Mouse (Mus musculus) layer of hippocampus, postnatal 10 days (tissue): ENCODE data around the gene E2f1. TPM values are rescaled to one million over a fixed set of nuclear protein-coding genes. Genes with fewer than 3 reads are reported as not detected.

ENCODE experiments used
- DNase-seq, 2 experiments: peaks; one replicate each; pipeline ENCODE4 v3.0.0; 2021; ENCODE audit warnings: low spot score in 2 of 2
- total RNA-seq, 2 experiments: library from RNA; stranded (reverse); gene quantifications; 2 replicates each; pipeline ENCODE4 v1.2.3; 2021

Gene E2f1
- total RNA-seq, 2 experiments from 2014 or later: 8.8 to 10.5 TPM

DNA sequence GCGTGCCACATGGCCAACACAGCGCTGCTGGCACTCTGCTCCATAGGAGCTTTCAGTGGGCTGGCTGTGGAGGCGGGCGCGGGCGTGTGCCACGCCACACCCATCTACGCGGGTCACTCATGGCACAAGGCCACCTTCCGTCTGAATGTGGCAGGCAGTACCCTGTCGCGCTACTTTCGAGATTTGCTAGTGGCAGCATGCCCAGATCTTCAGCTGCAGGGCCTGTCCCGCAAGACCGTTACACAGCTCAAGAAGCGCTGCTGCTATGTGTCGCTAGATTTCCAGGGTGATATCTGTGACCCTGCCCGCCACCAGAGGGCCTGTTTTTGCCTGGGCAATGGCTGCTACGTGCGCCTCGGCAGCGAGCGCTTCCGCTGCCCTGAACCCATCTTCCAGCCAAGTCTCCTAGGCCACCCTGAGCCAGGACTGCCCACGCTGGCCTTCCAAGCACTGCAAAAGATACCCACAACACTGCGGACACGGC, 17.2 kb downstream of the E2f1 start:
- DNase-seq: peak; percentile 76 to 79

DNA sequence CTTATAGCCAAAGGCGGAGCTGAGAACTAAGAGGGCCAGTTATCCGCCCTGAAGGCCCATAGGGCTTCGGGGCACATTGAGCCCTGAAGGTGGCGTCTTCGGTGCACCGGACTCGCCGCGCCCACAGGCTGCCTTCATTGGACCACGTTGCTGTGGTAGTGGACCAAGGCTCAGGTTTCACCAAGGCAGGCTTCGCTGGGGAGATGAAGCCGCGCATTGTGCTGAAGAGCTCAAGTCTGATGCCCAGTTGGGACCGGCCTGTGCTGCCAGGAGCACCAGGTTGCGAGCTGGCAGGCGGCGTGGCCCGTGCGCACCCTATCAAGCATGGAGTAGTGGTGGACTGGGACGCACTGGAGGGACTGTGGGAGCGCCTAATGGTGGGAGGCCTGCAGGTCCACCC, 17.8 kb downstream of the E2f1 start:
- DNase-seq: peak; percentile 45 to 50

- no peak for DNase-seq
These were observed 18.2 kb downstream of the E2f1 start, which contains the start of gene Actl10 for GRCm38 (mm10) chr2:154551476-154551875. TSS of gene Actl10 (plus strand) at chr2:154551776.

DNA sequence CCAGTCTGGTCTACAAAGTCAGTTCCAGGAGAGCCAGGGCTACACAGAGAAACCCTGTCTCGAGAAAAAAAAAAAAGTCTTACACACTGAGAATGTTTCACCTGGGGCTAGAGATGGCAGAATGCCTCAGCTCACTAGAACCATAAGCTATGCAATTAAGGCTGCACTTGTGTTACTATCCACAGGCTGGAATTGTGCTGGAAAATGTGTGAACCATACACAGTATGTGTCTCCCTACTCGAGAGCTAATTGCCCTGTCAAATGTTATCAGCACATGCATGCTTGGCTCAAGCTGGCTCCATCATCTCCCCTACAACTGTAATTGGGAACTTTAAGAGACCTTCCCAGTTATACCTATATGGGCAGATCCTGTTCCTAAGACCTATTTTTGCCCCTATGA, 18.8 kb downstream of the E2f1 start:
- no peak for DNase-seq

DNA sequence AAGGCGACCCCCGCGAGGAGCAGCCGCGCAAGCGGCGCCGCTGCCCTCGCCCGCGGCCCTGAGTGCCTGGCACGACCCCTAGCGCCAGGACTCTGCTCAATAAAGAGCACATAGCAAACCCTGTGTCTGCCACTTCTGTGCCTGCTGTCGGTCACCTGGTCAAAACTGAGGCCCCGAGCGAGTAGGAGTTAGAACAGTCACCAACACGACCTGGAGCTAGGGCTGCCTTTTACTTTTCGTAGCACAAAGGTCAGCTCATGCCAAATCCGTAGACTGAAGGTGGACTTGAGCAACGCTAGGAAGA, 19.9 kb downstream of the E2f1 start:
- no peak for DNase-seq

- DNase-seq: peak; percentile 64 to 72
These were observed 20.4 kb downstream of the E2f1 start for GRCm38 (mm10) chr2:154549127-154549885.

DNA sequence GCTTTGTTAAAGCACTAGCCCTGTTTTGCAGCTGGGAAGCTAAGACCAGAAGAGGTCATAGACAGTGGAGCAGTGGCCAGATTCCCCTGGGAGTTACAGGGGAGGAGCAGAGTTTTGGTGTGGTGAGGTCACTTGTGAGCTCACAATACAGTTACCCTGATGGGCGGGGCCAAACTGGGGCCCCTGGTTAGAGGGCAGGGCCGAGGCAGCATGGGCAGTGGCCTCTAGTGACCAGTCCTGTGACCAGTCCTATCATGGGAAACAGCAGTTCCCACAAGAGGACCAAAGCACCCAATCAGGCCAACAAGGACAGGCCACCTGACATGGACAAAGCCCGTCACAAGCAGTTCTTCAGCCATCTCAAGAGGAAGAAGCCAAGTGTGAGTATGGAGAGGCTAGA, 21.0 kb downstream of the E2f1 start:
- no peak for DNase-seq

- no peak for DNase-seq
These were observed 23.0 kb downstream of the E2f1 start, which contains the start of gene 1700003F12Rik for GRCm38 (mm10) chr2:154546711-154547110. TSS of gene 1700003F12Rik (plus strand) at chr2:154547085.

DNA sequence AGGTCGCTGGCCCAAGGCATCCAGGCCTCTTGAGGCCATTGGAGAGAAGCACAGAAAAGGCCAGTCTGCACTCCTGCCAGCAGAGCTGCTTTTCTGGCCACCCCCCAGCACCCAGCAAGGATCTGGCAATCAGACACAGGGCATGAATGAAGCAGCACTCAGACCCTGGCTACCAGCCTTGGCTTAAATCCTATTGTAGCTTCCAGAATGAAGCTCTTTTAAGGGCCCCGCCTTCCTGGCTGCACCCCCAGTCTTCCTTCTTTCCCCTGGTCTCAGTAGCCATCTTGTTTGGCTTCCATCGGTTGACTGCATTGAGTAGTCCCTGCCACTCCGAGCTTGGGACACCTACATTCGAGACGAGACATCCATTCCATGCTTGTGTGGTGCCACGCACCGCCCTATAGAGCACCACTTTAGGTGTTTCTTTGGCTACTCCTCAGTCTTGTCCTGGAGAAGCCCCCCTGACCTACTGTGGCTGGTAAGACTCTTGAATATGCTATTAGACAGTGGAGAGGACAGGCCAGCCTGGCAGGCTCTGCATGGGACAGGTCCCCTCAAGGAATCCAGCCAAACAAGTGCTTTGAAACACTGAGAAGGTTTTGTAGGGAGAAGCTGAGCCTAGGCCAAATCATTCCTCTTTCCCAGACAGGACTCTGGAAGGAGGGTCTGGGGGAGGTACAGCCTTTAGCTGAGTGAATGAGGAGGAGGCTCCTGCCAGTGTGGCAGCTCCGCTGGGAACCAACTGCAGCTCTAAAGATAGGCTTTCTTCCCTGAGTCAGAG, 25.9 kb downstream of the E2f1 start:
- peak; percentile 78 to 84 for DNase-seq

DNA sequence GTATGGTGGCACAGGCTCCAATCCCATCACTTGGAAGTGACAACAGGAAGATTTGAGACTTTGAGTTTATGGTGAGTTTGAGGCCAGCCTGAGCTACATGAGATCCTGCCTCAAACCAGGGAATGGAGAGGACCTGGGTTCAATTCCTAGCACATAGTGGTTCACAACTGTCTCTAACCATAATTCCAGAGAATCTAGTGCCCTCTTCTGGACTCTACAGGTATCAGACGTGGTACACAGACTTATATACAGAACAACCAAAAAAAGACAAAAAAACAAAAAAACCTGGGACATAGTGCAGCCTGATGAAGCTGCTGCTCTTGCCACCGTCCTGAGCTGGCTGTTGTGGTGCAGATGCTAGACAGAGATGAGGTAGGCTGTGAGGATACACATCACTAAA, 28.1 kb downstream of the E2f1 start:
- no peak for DNase-seq

GRCm38 (mm10) chr2:154539720-154540119, 30.0 kb downstream of the E2f1 start:
- DNase-seq: peak; percentile 69 to 73

DNA sequence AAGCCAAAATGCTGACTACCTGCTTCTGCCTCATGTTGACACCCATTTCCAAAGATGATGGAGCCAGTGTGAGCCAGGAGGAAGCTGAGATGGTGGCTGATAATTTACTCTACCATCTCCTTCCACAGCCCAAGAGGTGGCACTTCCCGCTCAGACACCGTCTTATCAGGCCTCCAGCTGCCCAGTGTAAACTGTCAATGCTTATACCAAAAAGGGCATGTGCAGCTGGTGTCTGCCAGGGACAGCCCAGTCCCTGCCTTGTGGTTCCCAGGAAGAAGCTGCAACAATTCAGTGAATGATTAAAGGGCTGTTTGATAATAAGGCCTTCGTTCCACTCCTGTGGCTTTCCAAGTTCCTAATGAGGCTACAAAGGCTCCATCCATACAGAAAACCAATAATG, 31.0 kb downstream of the E2f1 start:
- DNase-seq: no peak

GRCm38 (mm10) chr2:154538310-154538709, 31.4 kb downstream of the E2f1 start:
- no peak for DNase-seq

- DNase-seq: no peak
These were observed 34.9 kb downstream of the E2f1 start for GRCm38 (mm10) chr2:154534704-154535270.

DNA sequence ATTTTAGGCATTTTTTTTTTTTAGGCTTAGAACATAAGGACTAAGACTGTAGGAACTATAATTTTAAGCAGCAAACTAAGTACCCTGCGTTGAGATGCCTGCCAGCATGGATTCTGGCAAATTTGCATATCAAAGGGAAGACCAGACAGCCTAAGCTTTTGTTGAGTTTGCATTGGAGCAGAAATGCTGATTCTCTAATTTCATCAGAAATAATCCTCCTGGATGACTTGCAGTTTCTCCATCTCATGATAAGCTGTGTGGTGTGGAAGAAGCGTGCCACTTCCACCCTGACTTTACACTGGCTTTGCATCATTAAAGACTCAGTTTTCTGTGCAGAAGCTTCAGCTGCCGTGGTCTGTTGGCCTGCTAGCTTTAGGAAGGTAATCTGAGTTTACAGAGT, 36.8 kb downstream of the E2f1 start:
- DNase-seq: no peak

DNA sequence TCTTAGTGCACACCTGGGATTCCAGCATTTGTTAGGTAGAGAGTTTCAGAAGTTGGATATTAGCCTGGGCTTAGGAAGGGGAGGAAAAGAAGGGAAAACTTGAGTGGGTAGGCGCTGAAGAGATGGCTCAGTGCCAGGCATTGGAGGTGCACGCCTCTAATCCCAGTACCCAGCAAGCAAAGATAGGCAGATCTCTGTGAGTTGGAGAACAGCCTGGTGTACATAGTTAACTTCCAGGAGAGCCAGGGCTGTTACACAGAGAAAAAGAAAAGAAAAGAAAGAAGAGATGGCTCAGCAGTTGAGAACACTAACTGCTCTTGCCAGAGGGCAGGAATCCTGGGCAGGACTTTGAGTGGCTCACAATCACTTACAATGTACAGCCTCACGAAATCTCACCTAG, 43.2 kb downstream of the E2f1 start:
- no peak for DNase-seq

DNA sequence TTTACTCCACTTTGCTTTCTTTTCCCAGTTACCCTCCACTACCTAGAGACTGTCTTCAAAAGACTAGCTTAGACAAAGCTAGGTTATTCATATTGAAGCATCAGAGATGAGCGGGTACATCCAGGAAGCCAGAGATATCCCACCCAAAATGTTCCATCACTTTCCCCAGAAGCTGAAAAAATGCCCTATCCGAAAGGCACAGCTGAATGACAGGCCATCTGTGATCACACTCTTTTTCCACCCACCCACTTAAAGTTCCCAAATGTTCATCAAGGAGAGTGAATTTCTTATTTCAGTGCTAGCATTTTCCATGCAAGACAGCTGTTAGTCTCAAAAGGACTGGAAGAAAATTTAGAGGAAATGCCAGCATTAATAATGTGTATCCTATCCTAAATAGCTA, 44.4 kb downstream of the E2f1 start:
- no peak for DNase-seq

GRCm38 (mm10) chr2:154522334-154522733, 47.4 kb downstream of the E2f1 start:
- DNase-seq: no peak

DNA sequence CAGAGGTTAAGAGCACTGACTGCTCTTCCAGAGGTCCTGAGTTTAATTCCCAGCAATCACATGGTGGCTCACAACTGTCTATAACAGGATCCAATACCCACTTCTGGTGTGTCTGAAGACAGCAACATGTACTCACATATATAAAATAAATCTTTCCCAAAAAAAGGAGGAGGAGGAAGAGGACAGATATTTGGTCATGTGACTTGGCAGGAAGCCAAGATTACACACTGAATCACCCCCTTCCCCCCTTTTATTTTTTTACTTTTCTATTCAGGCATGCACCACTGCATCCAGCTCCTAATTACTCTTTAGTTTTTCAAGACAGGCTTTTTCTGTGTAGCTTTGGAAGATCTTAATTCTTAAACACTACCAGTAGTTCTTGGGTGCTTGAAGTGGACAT, 48.2 kb downstream of the E2f1 start:
- DNase-seq: no peak

DNA sequence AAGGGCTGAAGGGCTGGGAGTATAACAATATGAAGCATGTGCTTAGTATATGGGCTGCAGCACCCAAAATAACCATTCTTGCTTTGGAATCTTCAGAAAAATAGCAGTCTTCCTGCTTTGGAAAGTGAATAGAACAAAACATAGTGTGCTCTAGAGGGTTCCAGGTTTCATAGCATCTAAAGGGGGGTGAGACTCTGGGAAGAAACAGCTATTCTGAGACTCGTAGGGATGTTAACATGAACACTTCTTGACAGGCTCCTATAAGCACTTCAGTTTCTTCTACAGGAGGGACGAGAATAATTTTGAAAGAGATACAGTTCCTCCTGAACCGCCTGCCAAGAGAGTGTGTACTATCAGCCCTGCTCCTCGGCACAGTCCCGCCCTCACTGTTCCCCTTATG, 52.3 kb downstream of the E2f1 start:
- no peak for DNase-seq

- DNase-seq: no peak
These were observed 52.7 kb downstream of the E2f1 start for GRCm38 (mm10) chr2:154516944-154517343.

GRCm38 (mm10) chr2:154510141-154510540, 59.6 kb downstream of the E2f1 start:
- no peak for DNase-seq
